ENCODE assay signal across 8 mouse cellular contexts in genomic region chr1:23921711-23922529, GRCm38 (mm10). TPM values are rescaled to one million over a fixed set of nuclear protein-coding genes. Genes with fewer than 3 reads are reported as not detected.
DNase-seq lines count a peak whose midpoint lies in the region; ATAC-seq and TF ChIP-seq lines count a peak whose summit lies in the region.

Smap1 (minus strand) TSS chr1:23922317.

- intact Hi-C loops in heart, postnatal 36 days (cut with DNase I), result loop anchor here (2.0 to 5.0 kb wide), 2 partner anchors 83 to 175 kb away; partner anchors contain the start of gene Sdhaf4

- H3K4me3 ChIP-seq in ES-E14 (ENCODE audit: insufficient read depth in 1 of 2, low read depth in 1 of 2, low read length in 2 of 2, poor library complexity in 1 of 2, severe bottlenecking in 1 of 2), result peak within 1 kb of the TSS; percentile 85 to 98
- peak within 1 kb of the TSS; percentile 98 for H3K4me3 ChIP-seq in cerebellum, adult 2 months (replicated peaks; ENCODE audit: insufficient read depth, low read depth, low read length)
- H3K4me3 ChIP-seq in forebrain, postnatal 0 days (ENCODE audit: low read depth, low read length), result peak within 1 kb of the TSS; percentile 96
- peak within 1 kb of the TSS; percentile 82 for H3K4me3 ChIP-seq in lung, adult 2 months (replicated peaks; ENCODE audit: extremely low read depth, low read depth, low read length)
- peak within 1 kb of the TSS; percentile 77 for H3K4me3 ChIP-seq in neural tube, embryonic 15.5 days (replicated peaks)

- H3K4me1 ChIP-seq in ES-E14 (ENCODE audit: control insufficient read depth in 2 of 2, insufficient read depth in 2 of 2, low read length in 2 of 2, poor library complexity in 1 of 2), result no peaks in the 10 kb centered on the region; a peak in 1 of 4 replicates
- H3K4me1 ChIP-seq in cerebellum, adult 2 months (ENCODE audit: control insufficient read depth, insufficient read depth, low read length), result no peaks in the 10 kb centered on the region; the same call in 1 of the 2 replicates
- H3K4me1 ChIP-seq in forebrain, postnatal 0 days (ENCODE audit: insufficient read depth), result peaks cover 18% of the 10 kb centered on the region
- H3K4me1 ChIP-seq in lung, adult 2 months (ENCODE audit: control insufficient read depth, insufficient read depth, low read length), result peaks cover 5% of the 10 kb centered on the region
- H3K4me1 ChIP-seq in neural tube, embryonic 15.5 days, result peaks cover 28% of the 10 kb centered on the region

- TF ChIP-seq CTCF in cerebellum, adult 2 months (IDR thresholded peaks at IDR 0.05; ENCODE audit: borderline replicate concordance, insufficient read depth, low read depth, low read length), result no peak
- no peak for TF ChIP-seq CTCF in forebrain, postnatal 0 days (IDR thresholded peaks at IDR 0.05; ENCODE audit: low read depth)
- TF ChIP-seq CTCF in lung, adult 2 months (IDR thresholded peaks at IDR 0.05; ENCODE audit: insufficient read depth, low read length), result no peak

- peak; percentile 97 for ATAC-seq in forebrain, postnatal 0 days
- peak; percentile 95 for ATAC-seq in neural tube, embryonic 15.5 days (ENCODE audit: low FRiP score)

- in situ Hi-C loops in ES-E14 (cut with MboI; ENCODE audit: low sequenced_read_pairs in 2 of 2, unreplicated experiment in 2 of 2), result no loop called here

- peak within 1 kb of the TSS; percentile 76 for H3K4me2 ChIP-seq in forebrain, postnatal 0 days (ENCODE audit: low read depth)
- peak within 1 kb of the TSS; percentile 72 for H3K4me2 ChIP-seq in neural tube, embryonic 15.5 days

- TF ChIP-seq POLR2A in cerebellum, adult 2 months (IDR thresholded peaks at IDR 0.05; ENCODE audit: borderline replicate concordance, insufficient read depth, low read length), result peak; percentile 64; the same call in 1 of the 2 replicates
- peak; percentile 54; the same call in 1 of the 2 replicates for TF ChIP-seq POLR2A in lung, adult 2 months (IDR thresholded peaks at IDR 0.05; ENCODE audit: borderline replicate concordance, extremely low read depth, low read depth, low read length)

- WGBS in cerebellum, adult 2 months, result 1% methylated on average over 107 of the region's 113 CpGs
- WGBS in forebrain, postnatal 0 days, result 3% methylated on average over 95 of the region's 113 CpGs
- WGBS in lung, adult 2 months, result under 1% methylated on average over 98 of the region's 113 CpGs
- WGBS in neural tube, embryonic 15.5 days, result 0% methylated on average over 80 of the region's 113 CpGs

- H3K9me3 ChIP-seq in ES-E14 (ENCODE audit: control insufficient read depth, insufficient read depth, low read depth, low read length), result no peaks in the 10 kb centered on the region
- no peaks in the 10 kb centered on the region for H3K9me3 ChIP-seq in forebrain, postnatal 0 days (ENCODE audit: low read length)
- H3K9me3 ChIP-seq in neural tube, embryonic 15.5 days (replicated peaks), result no peaks in the 10 kb centered on the region

- no peaks in the 10 kb centered on the region for H3K36me3 ChIP-seq in ES-E14 (ENCODE audit: control insufficient read depth, insufficient read depth, low read length, poor library complexity, severe bottlenecking)
- H3K36me3 ChIP-seq in forebrain, postnatal 0 days (ENCODE audit: insufficient read depth), result no peaks in the 10 kb centered on the region
- no peaks in the 10 kb centered on the region for H3K36me3 ChIP-seq in neural tube, embryonic 15.5 days

- peak; percentile 55 for DNase-seq in ES-E14 (ENCODE audit: low read depth, low spot score)
- peak; percentile 83 to 88 for DNase-seq in cerebellum, adult 2 months
- DNase-seq in forebrain, postnatal 0 days, result peak; percentile 95
- peak; percentile 78 to 81 for DNase-seq in heart, postnatal 36 days
- peak; percentile 67 to 83 for DNase-seq in layer of hippocampus, adult 18-20 months (ENCODE audit: low spot score in 2 of 2)
- peak; percentile 74 for DNase-seq in lung, adult 2 months
- peak; percentile 88 for DNase-seq in testis, postnatal 10 days (ENCODE audit: low spot score)

- no peaks in the 10 kb centered on the region for H3K27me3 ChIP-seq in cerebellum, adult 2 months (ENCODE audit: control insufficient read depth, insufficient read depth, low read length)
- no peaks in the 10 kb centered on the region for H3K27me3 ChIP-seq in forebrain, postnatal 0 days (ENCODE audit: insufficient read depth, low read length)
- no peaks in the 10 kb centered on the region for H3K27me3 ChIP-seq in neural tube, embryonic 15.5 days (replicated peaks)

- no peak within 1 kb of the TSS for H3K27ac ChIP-seq in ES-E14 (ENCODE audit: insufficient read depth, low read depth, low read length, poor library complexity, severe bottlenecking)
- H3K27ac ChIP-seq in cerebellum, adult 2 months (ENCODE audit: insufficient read depth, low read length), result peak within 1 kb of the TSS; percentile 92
- H3K27ac ChIP-seq in forebrain, postnatal 0 days (ENCODE audit: low read depth, low read length), result peak within 1 kb of the TSS; percentile 93
- peak within 1 kb of the TSS; percentile 95 for H3K27ac ChIP-seq in neural tube, embryonic 15.5 days (replicated peaks)

- H3K9ac ChIP-seq in ES-E14 (ENCODE audit: insufficient read depth, low read depth, low read length, poor library complexity, severe bottlenecking), result peak within 1 kb of the TSS; percentile 90
- peak within 1 kb of the TSS; percentile 96 for H3K9ac ChIP-seq in forebrain, postnatal 0 days
- peak within 1 kb of the TSS; percentile 92 for H3K9ac ChIP-seq in neural tube, embryonic 15.5 days (replicated peaks)

TF ChIP-seq in ES-E14, 5 proteins besides CTCF, POLR2A, EP300 and RAD21:
- TF ChIP-seq ZNF384 (IDR thresholded peaks at IDR 0.05; ENCODE audit: low read depth, low read length) (no peak), HCFC1 (IDR thresholded peaks at IDR 0.05; ENCODE audit: borderline replicate concordance, insufficient read depth, low read length) (peak; percentile 23; the same call in 1 of the 2 replicates), ZC3H11A (IDR thresholded peaks at IDR 0.05; ENCODE audit: borderline replicate concordance, low read depth, low read length) (no peak)

RNA-seq across cellular contexts. Expression of gene Smap1, which starts in this region (rescaled TPM):
- total RNA-seq in ES-E14 (2012; rRNA removed), result 36.3 and 41.3 TPM in 2 replicates
- polyA plus RNA-seq in cerebellum, adult 2 months (2012; rRNA removed), result 132 and 148 TPM in 2 replicates
- 74.5 and 80.5 TPM in 2 replicates for total RNA-seq in forebrain, postnatal 0 days (2014; rRNA removed)
- 131 and 152 TPM in 2 replicates for polyA plus RNA-seq in forebrain, postnatal 0 days (2015; fragmentation: Nextera tagmentation; extraction: Ambion mirVana)
- total RNA-seq in heart, postnatal 36 days (2021), result 10 to 100 TPM; 21.1 to 24.0 TPM
- total RNA-seq in layer of hippocampus, adult 18-20 months (2021), result 100 to 1,000 TPM; 129 to 140 TPM
- polyA plus RNA-seq in lung, adult 2 months (2012; rRNA removed), result 28.4 and 45.0 TPM in 2 replicates
- 88.3 and 111 TPM in 2 replicates for polyA plus RNA-seq in neural tube, embryonic 15.5 days (2015; fragmentation: Nextera tagmentation; extraction: Ambion mirVana)
